Mouse (Mus musculus) hindbrain, embryonic 13.5 days (tissue): ENCODE results near the gene Scmh1. TPM values are rescaled to one million over a fixed set of nuclear protein-coding genes. Genes with fewer than 3 reads are reported as not detected.

Experiments used
- ATAC-seq: fragments of 200-750 bp; cut with Nextera tagmentation; 2 replicates; pipeline ENCODE4 v1.8.0; 2017; ENCODE audit warnings: moderate TSS enrichment; ENCODE audit not compliant: low FRiP score
- H3K27ac ChIP-seq: fragments of 300-500 bp; sonication (generic); 2 replicates; pipeline ENCODE4 v1.5.1; 2015; ENCODE audit warnings: inconsistent platforms, mild to moderate bottlenecking, moderate library complexity
- H3K27me3 ChIP-seq: fragments of 300-500 bp; sonication (generic); 2 replicates; pipeline ENCODE4 v1.6.1; 2015; ENCODE audit warnings: mild to moderate bottlenecking, inconsistent platforms
- H3K36me3 ChIP-seq: fragments of 300-500 bp; sonication (generic); 2 replicates; pipeline ENCODE4 v1.6.1; 2015; ENCODE audit warnings: mild to moderate bottlenecking, inconsistent platforms
- H3K4me1 ChIP-seq: fragments of 300-500 bp; sonication (generic); replicated peaks from 2 replicates; pipeline ENCODE4 v1.6.1; 2015; ENCODE audit warnings: inconsistent platforms
- H3K4me2 ChIP-seq: fragments of 300-500 bp; sonication (generic); 2 replicates; pipeline ENCODE4 v1.6.1; 2015; ENCODE audit warnings: inconsistent platforms, mild to moderate bottlenecking, moderate library complexity
- H3K4me3 ChIP-seq: fragments of 300-500 bp; sonication (generic); 2 replicates; pipeline ENCODE4 v1.5.1; 2015; ENCODE audit warnings: mild to moderate bottlenecking, inconsistent platforms
- H3K9ac ChIP-seq: fragments of 300-500 bp; sonication (generic); 2 replicates; pipeline ENCODE4 v1.6.1; 2015; ENCODE audit warnings: mild to moderate bottlenecking, inconsistent platforms
- H3K9me3 ChIP-seq: fragments of 300-500 bp; sonication (generic); 2 replicates; pipeline ENCODE4 v1.6.1; 2016; ENCODE audit warnings: inconsistent platforms
- WGBS: fragments of 180-500 bp; shearing (Covaris S2); methylation state at CpG from one replicate; pipeline ENCODE4 v1.1.7; 2015; 5-methylcytosine and 5-hydroxymethylcytosine counted together
- polyA plus RNA-seq: library from polyadenylated mRNA; unstranded; fragments of >200 nt; fragmentation: Nextera tagmentation; extraction: Ambion mirVana; gene quantifications from 2 replicates; pipeline ENCODE4 v1.2.1, GENCODE M21; 2015

The Scmh1 gene
- polyA plus RNA-seq, result 84.7 and 85.7 TPM in 2 replicates

GRCm38 (mm10) chr4:120405144-120405805 lies at the start of gene Scmh1:
Scmh1 (plus strand) TSS chr4:120405281.
- no peaks in the 10 kb centered on the region for H3K9me3 ChIP-seq
- H3K36me3 ChIP-seq, result no peaks in the 10 kb centered on the region
- no peaks in the 10 kb centered on the region for H3K27me3 ChIP-seq
- H3K4me3 ChIP-seq, result peak within 1 kb of the TSS; percentile 91
- H3K4me2 ChIP-seq, result peak within 1 kb of the TSS; percentile 63
- H3K9ac ChIP-seq, result peak within 1 kb of the TSS; percentile 98
- peaks cover 23% of the 10 kb centered on the region for H3K4me1 ChIP-seq
- ATAC-seq, result peak; percentile 89
- H3K27ac ChIP-seq, result peak within 1 kb of the TSS; percentile 96
- under 1% methylated on average over 58 of the region's 102 CpGs for WGBS

GRCm38 (mm10) chr4:120360011-120360521 lies 45.0 kb upstream of the Scmh1 start:
- Histone ChIP-seq H3K4me3 (no peak overlapping the region), H3K9me3 (no peaks in the 10 kb centered on the region), H3K4me2 (no peak overlapping the region), H3K27me3 (peaks cover 10% of the 10 kb centered on the region), H3K27ac (peak overlapping the region; percentile 81), H3K4me1 (peaks cover 22% of the 10 kb centered on the region), H3K36me3 (no peaks in the 10 kb centered on the region), H3K9ac (0 out of 2 replicates have a peak overlapping the region, but pooled peaks have one; percentile 13)
- peak; percentile 78 for ATAC-seq
- WGBS, result 3% methylated on average over 8 of the region's 8 CpGs

GRCm38 (mm10) chr4:120364729-120365128 lies 40.4 kb upstream of the Scmh1 start:
- Histone ChIP-seq H3K4me1 (peaks cover 41% of the 10 kb centered on the region), H3K9ac (peak overlapping the region; percentile 19; the same call in 1 of the 2 replicates), H3K27ac (peak overlapping the region; percentile 60; the same call in 1 of the 2 replicates), H3K4me2 (peak overlapping the region; percentile 32; the same call in 1 of the 2 replicates), H3K36me3 (no peaks in the 10 kb centered on the region), H3K9me3 (no peaks in the 10 kb centered on the region), H3K4me3 (no peak overlapping the region), H3K27me3 (peaks cover 15% of the 10 kb centered on the region)
- ATAC-seq, result peak; percentile 66
- WGBS, result 0% methylated on average over 3 of the region's 3 CpGs

GRCm38 (mm10) chr4:120365456-120365855 lies 39.6 kb upstream of the Scmh1 start:
- 26% methylated on average over 5 of the region's 5 CpGs for WGBS
- peaks cover 15% of the 10 kb centered on the region for H3K27me3 ChIP-seq
- 0 out of 2 replicates have a peak overlapping the region, but pooled peaks have one; percentile 8 for H3K9ac ChIP-seq
- 0 out of 2 replicates have a peak, but pooled peaks have one; percentile 21 for ATAC-seq
- no peaks in the 10 kb centered on the region for H3K9me3 ChIP-seq
- H3K4me3 ChIP-seq, result no peak overlapping the region
- no peaks in the 10 kb centered on the region for H3K36me3 ChIP-seq
- peaks cover 43% of the 10 kb centered on the region for H3K4me1 ChIP-seq
- H3K4me2 ChIP-seq, result 0 out of 2 replicates have a peak overlapping the region, but pooled peaks have one; percentile 32
- H3K27ac ChIP-seq, result peak overlapping the region; percentile 41; the same call in 1 of the 2 replicates

GRCm38 (mm10) chr4:120368031-120368430 lies 37.0 kb upstream of the Scmh1 start:
- Histone ChIP-seq H3K4me1 (peaks cover 51% of the 10 kb centered on the region), H3K4me3 (no peak overlapping the region), H3K9me3 (no peaks in the 10 kb centered on the region), H3K4me2 (no peak overlapping the region), H3K27me3 (0 out of 2 replicates have a peak, but pooled peaks cover 15% of the 10 kb centered on the region), H3K27ac (no peak overlapping the region), H3K36me3 (no peaks in the 10 kb centered on the region), H3K9ac (no peak overlapping the region)
- no peak for ATAC-seq
- 94% methylated on average over 2 of the region's 2 CpGs for WGBS

- Histone ChIP-seq H3K4me1 (peaks cover 57% of the 10 kb centered on the region), H3K9ac (no peak overlapping the region), H3K27ac (no peak overlapping the region; the same call in 1 of the 2 replicates), H3K9me3 (no peaks in the 10 kb centered on the region), H3K4me2 (no peak overlapping the region), H3K4me3 (no peak overlapping the region), H3K27me3 (0 out of 2 replicates have a peak, but pooled peaks cover 16% of the 10 kb centered on the region), H3K36me3 (no peaks in the 10 kb centered on the region)
- no peak for ATAC-seq
- WGBS, result 10% methylated on average over 4 of the region's 4 CpGs
Measured at GRCm38 (mm10) chr4:120368663-120369062, 36.4 kb upstream of the Scmh1 start.

GRCm38 (mm10) chr4:120369156-120369555 lies 35.9 kb upstream of the Scmh1 start:
- peaks cover 58% of the 10 kb centered on the region for H3K4me1 ChIP-seq
- WGBS, result 36% methylated on average over 2 of the region's 2 CpGs
- H3K9ac ChIP-seq, result no peak overlapping the region

GRCm38 (mm10) chr4:120369861-120370366 lies 35.2 kb upstream of the Scmh1 start:
- no peak overlapping the region for H3K4me3 ChIP-seq
- peak overlapping the region; percentile 19; the same call in 1 of the 2 replicates for H3K4me2 ChIP-seq
- H3K36me3 ChIP-seq, result no peaks in the 10 kb centered on the region
- H3K9ac ChIP-seq, result 0 out of 2 replicates have a peak overlapping the region, but pooled peaks have one; percentile 35
- H3K27me3 ChIP-seq, result 0 out of 2 replicates have a peak, but pooled peaks cover 16% of the 10 kb centered on the region
- WGBS, result 6% methylated on average over 10 of the region's 10 CpGs
- peaks cover 53% of the 10 kb centered on the region for H3K4me1 ChIP-seq
- no peaks in the 10 kb centered on the region for H3K9me3 ChIP-seq
- H3K27ac ChIP-seq, result peak overlapping the region; percentile 55
- peak; percentile 56; the same call in 1 of the 2 replicates for ATAC-seq

More at GRCm38 (mm10) chr4:120369156-120369555, 35.9 kb upstream of the Scmh1 start:
- H3K9me3 ChIP-seq, result no peaks in the 10 kb centered on the region
- no peaks in the 10 kb centered on the region for H3K36me3 ChIP-seq
- no peak for ATAC-seq
- no peak overlapping the region; the same call in none of the 2 replicates for H3K27ac ChIP-seq
- H3K4me3 ChIP-seq, result no peak overlapping the region
- H3K4me2 ChIP-seq, result no peak overlapping the region; the same call in 1 of the 2 replicates
- 0 out of 2 replicates have a peak, but pooled peaks cover 16% of the 10 kb centered on the region for H3K27me3 ChIP-seq

GRCm38 (mm10) chr4:120372838-120373237 lies 32.2 kb upstream of the Scmh1 start:
- Histone ChIP-seq H3K27ac (no peak overlapping the region), H3K27me3 (0 out of 2 replicates have a peak, but pooled peaks cover 17% of the 10 kb centered on the region), H3K4me2 (no peak overlapping the region), H3K9ac (0 out of 2 replicates have a peak overlapping the region, but pooled peaks have one; percentile 24), H3K4me1 (peaks cover 46% of the 10 kb centered on the region), H3K4me3 (no peak overlapping the region), H3K36me3 (no peaks in the 10 kb centered on the region), H3K9me3 (no peaks in the 10 kb centered on the region)
- 59% methylated on average over 3 of the region's 3 CpGs for WGBS
- ATAC-seq, result no peak

- Histone ChIP-seq H3K9me3 (no peaks in the 10 kb centered on the region), H3K27me3 (0 out of 2 replicates have a peak, but pooled peaks cover 14% of the 10 kb centered on the region), H3K36me3 (no peaks in the 10 kb centered on the region), H3K4me3 (no peak overlapping the region), H3K27ac (no peak overlapping the region), H3K9ac (no peak overlapping the region), H3K4me2 (no peak overlapping the region), H3K4me1 (peaks cover 42% of the 10 kb centered on the region)
- ATAC-seq, result no peak
- 39% methylated on average over 4 of the region's 4 CpGs for WGBS
Measured at GRCm38 (mm10) chr4:120373813-120374212, 31.3 kb upstream of the Scmh1 start.

GRCm38 (mm10) chr4:120380811-120381391 lies 24.2 kb upstream of the Scmh1 start:
- WGBS, result 10% methylated on average over 7 of the region's 7 CpGs

More at GRCm38 (mm10) chr4:120380811-120381391, 24.2 kb upstream of the Scmh1 start:
- H3K4me3 ChIP-seq, result no peak overlapping the region
- H3K9me3 ChIP-seq, result no peaks in the 10 kb centered on the region
- peak overlapping the region; percentile 67; the same call in 1 of the 2 replicates for H3K27ac ChIP-seq
- peaks cover 3% of the 10 kb centered on the region; the same call in 1 of the 2 replicates for H3K4me1 ChIP-seq
- no peak overlapping the region for H3K9ac ChIP-seq
- peak; percentile 75 for ATAC-seq
- no peaks in the 10 kb centered on the region for H3K36me3 ChIP-seq
- no peak overlapping the region for H3K4me2 ChIP-seq
- H3K27me3 ChIP-seq, result 0 out of 2 replicates have a peak, but pooled peaks cover 7% of the 10 kb centered on the region
